Mouse (Mus musculus) brown adipose tissue, adult 24 weeks (tissue): ENCODE measurements around the gene Tsnaxip1. TPM values are rescaled to one million over a fixed set of nuclear protein-coding genes. Genes with fewer than 3 reads are reported as not detected.
"Not testable (repeated sequence)": the region's sequence is repeated elsewhere in the genome, so short reads cannot be mapped to it uniquely, and the experiment has no call there.

Experiments
- H3K27ac ChIP-seq: fragments of 200-500 bp; replicated peaks from 2 replicates; pipeline ENCODE4 v1.5.1; 2012; ENCODE audit warnings: low read depth, mild to moderate bottlenecking, low read length
- H3K4me1 ChIP-seq: fragments of 200-500 bp; 2 replicates; pipeline ENCODE4 v1.6.1; 2012; ENCODE audit warnings: low read length, mixed read lengths; ENCODE audit not compliant: control insufficient read depth, insufficient read depth, insufficient read length
- H3K4me3 ChIP-seq: fragments of 200-500 bp; 2 replicates; pipeline ENCODE4 v1.5.1; 2012; ENCODE audit warnings: low read depth, mild to moderate bottlenecking, low read length, moderate library complexity; ENCODE audit not compliant: insufficient read depth
- polyA plus RNA-seq: library from polyadenylated mRNA; stranded (reverse); fragments of >200 nt; gene quantifications from 2 replicates; pipeline ENCODE4 v1.2.4, GENCODE M21; 2012; ENCODE audit not compliant: missing spikeins, insufficient read depth, insufficient read length

The Tsnaxip1 gene
- polyA plus RNA-seq, 1 experiment, result not detected

DNA sequence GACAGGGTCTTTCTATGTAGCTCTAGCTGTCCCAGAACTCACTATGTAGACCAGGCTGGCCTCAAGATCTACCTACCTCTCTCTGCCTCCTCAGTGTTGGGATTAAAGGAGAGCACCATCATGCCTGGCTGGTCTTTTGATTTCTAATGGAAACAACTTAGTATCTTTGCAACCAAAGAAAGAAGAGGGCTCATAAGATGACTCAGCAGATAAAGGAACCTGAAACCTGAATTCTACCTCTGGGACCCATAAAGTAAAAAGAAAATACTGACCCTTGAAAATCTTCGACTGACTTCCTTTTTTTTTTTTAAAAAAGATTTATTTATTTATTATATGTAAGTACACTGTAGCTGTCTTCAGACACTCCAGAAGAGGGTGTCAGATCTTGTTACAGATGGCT lies 21.6 kb upstream of the Tsnaxip1 start:
- Histone ChIP-seq H3K4me1 (peaks cover 22% of the 10 kb centered on the region), H3K27ac (no peak overlapping the region), H3K4me3 (no peak overlapping the region)

- 0 out of 2 replicates have a peak overlapping the region, but pooled peaks have one; percentile 7 for H3K27ac ChIP-seq
- peaks cover 32% of the 10 kb centered on the region for H3K4me1 ChIP-seq
These were observed 19.8 kb upstream of the Tsnaxip1 start for GRCm38 (mm10) chr8:105807766-105808165.

GRCm38 (mm10) chr8:105808480-105808879 lies 19.1 kb upstream of the Tsnaxip1 start:
- H3K4me1 ChIP-seq, result peaks cover 35% of the 10 kb centered on the region

More at GRCm38 (mm10) chr8:105807766-105808165, 19.8 kb upstream of the Tsnaxip1 start:
- no peak overlapping the region for H3K4me3 ChIP-seq

GRCm38 (mm10) chr8:105810245-105810786 lies 17.2 kb upstream of the Tsnaxip1 start:
- Histone ChIP-seq H3K4me3 (no peak overlapping the region), H3K27ac (peak overlapping the region; percentile 19; the same call in 1 of the 2 replicates), H3K4me1 (peaks cover 39% of the 10 kb centered on the region)

More at GRCm38 (mm10) chr8:105808480-105808879, 19.1 kb upstream of the Tsnaxip1 start:
- no peak overlapping the region for H3K4me3 ChIP-seq
- no peak overlapping the region for H3K27ac ChIP-seq

DNA sequence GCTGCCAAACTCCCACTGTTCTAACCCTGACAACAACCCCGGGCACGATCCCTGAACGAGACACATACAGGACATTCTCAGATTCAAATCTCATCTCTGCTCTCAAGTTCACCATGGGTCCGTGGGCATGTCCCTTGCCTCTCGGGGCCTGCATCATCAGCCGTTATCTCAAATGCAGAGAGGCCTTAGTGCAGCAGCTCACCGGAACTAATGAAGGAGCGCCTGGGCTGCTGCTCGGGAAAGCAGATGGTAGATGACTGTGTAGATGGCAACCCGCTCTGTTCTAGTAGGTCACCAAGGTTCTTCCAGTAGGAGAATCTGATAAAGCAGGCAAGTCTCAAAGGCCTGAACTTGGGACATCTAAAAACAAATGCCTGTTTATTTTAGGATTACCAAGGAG lies 16.5 kb upstream of the Tsnaxip1 start:
- Histone ChIP-seq H3K4me1 (peaks cover 39% of the 10 kb centered on the region), H3K27ac (0 out of 2 replicates have a peak overlapping the region, but pooled peaks have one; percentile 38), H3K4me3 (no peak overlapping the region)

- H3K4me3 ChIP-seq, result no peak overlapping the region
- peaks cover 37% of the 10 kb centered on the region for H3K4me1 ChIP-seq
- peak overlapping the region; percentile 38 for H3K27ac ChIP-seq
These were observed 16.0 kb upstream of the Tsnaxip1 start for GRCm38 (mm10) chr8:105811543-105811942.

GRCm38 (mm10) chr8:105812511-105812910 lies 15.0 kb upstream of the Tsnaxip1 start:
- H3K4me1 ChIP-seq, result peaks cover 34% of the 10 kb centered on the region
- no peak overlapping the region for H3K4me3 ChIP-seq
- no peak overlapping the region for H3K27ac ChIP-seq

- Histone ChIP-seq H3K4me1 (peaks cover 30% of the 10 kb centered on the region), H3K4me3 (no peak overlapping the region), H3K27ac (no peak overlapping the region)
These were observed 14.3 kb upstream of the Tsnaxip1 start for GRCm38 (mm10) chr8:105813241-105813640.

- Histone ChIP-seq H3K4me3 (no peak overlapping the region), H3K4me1 (peaks cover 9% of the 10 kb centered on the region; the same call in 1 of the 2 replicates), H3K27ac (no peak overlapping the region)
These were observed 7.9 kb upstream of the Tsnaxip1 start for GRCm38 (mm10) chr8:105819659-105820058.

DNA sequence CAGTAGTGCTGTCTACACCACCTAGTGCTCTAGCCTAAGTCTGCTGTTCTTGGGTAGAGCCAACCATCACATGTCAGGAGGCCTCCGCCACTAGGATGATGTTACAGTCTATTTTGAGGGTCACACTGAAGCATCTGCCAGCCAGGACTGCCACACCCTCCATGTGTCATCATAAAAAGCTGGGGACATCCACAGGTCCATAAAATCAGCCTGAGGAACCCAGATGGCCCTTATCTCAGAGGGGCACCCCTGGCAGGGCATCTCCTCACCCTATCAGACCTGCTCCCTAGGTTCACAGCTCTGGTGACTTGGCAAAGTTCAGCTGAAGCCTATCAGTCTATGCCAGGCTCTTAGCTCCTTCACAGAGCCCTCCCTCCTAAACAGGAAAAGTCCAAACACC lies 6.6 kb upstream of the Tsnaxip1 start:
- no peak overlapping the region for H3K4me3 ChIP-seq
- H3K27ac ChIP-seq, result no peak overlapping the region

GRCm38 (mm10) chr8:105825506-105825905 lies 2.0 kb upstream of the Tsnaxip1 start:
- H3K4me1 ChIP-seq, result peaks cover 4% of the 10 kb centered on the region
- no peak overlapping the region for H3K27ac ChIP-seq
- H3K4me3 ChIP-seq, result peak overlapping the region; percentile 79; the same call in 1 of the 2 replicates

More for the DNA sequence above, 6.6 kb upstream of the Tsnaxip1 start:
- peaks cover 13% of the 10 kb centered on the region for H3K4me1 ChIP-seq

DNA sequence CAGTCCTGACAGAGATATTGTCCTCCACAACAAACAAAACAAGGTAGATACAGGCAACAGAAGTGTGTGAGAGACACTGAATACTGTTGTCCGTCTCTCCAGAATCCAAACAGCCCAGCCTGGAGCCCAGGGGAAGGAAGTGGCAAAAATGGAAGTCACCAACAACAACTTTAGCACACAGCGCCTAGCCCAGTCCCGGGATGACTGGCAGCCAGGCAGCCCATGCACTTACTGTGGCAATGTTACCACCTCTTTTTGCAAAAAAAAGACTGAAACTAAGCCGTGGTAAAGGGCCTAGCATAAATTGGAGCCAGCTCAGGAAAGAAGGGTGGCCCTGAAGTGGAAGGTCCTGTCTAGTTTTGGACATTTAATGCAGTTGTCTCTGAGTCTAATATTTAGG lies 1.2 kb upstream of the Tsnaxip1 start:
- peak overlapping the region; percentile 62 for H3K27ac ChIP-seq
- peak overlapping the region; percentile 79 for H3K4me3 ChIP-seq
- H3K4me1 ChIP-seq, result peaks cover 4% of the 10 kb centered on the region

- H3K4me1 ChIP-seq, H3K27ac ChIP-seq, H3K4me3 ChIP-seq: not testable (repeated sequence)
These were observed 6.2 kb downstream of the Tsnaxip1 start for GRCm38 (mm10) chr8:105833740-105834139.

DNA sequence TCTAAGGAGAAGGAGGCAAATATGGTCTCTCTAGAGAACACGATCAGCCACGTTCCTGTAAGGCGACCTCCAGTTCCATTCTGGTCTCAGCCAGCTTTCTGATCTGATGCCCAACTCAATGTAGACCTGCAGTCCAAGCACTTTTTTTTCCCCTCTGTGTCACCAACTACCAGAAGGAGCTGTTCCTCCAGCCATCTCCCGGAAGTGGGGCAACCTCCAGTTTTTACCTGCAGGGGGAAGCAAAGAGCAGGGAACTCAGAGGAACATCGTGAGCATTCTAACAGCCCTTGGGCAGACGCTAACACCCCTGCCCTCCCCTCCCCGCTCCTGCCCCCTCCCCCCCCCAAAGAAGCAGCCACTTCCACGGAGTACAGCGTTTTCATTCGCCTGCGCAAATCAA lies 7.8 kb downstream of the Tsnaxip1 start:
- H3K27ac ChIP-seq, result no peak overlapping the region

GRCm38 (mm10) chr8:105836991-105837390 lies 9.5 kb downstream of the Tsnaxip1 start:
- Histone ChIP-seq H3K4me3 (no peak overlapping the region), H3K27ac (no peak overlapping the region), H3K4me1 (no peaks in the 10 kb centered on the region)

More for the DNA sequence above, 7.8 kb downstream of the Tsnaxip1 start:
- Histone ChIP-seq H3K4me1 (no peaks in the 10 kb centered on the region), H3K4me3 (no peak overlapping the region)

DNA sequence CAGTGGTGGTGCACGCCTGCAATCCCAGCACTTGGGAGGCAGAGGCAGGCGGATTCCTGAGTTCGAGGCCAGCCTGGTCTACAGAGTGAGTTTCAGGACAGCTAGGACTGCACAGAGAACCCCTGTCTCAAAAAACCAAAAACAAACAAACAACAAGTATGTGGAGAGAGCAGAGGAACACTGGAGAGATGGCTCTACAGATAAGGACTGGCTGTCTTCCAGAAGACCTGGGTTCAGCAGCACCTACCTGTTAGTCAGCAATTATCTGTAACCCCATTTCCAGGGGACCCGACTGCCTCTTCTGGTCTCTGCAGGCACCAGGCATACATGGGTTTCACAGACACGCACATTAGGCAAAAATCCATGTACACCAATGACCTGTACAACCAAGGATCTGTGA lies 11.7 kb downstream of the Tsnaxip1 start:
- no peaks in the 10 kb centered on the region for H3K4me1 ChIP-seq
- no peak overlapping the region for H3K4me3 ChIP-seq
- no peak overlapping the region for H3K27ac ChIP-seq
